Mouse (Mus musculus) left cerebral cortex, adult 8-10 months (tissue): ENCODE measurements around the gene Sirt3. TPM values are rescaled to one million over a fixed set of nuclear protein-coding genes. Genes with fewer than 3 reads are reported as not detected.
A peak's percentile ranks its signal among the peaks of the same experiment; 100 is the strongest.

Experiments
- DNase-seq, 2 experiments: peaks; one replicate each; pipeline ENCODE4 v3.0.0; 2022; ENCODE audit warnings: low spot score in 2 of 2
- total RNA-seq, 4 experiments: library from RNA; stranded (reverse); gene quantifications; 2 replicates each; pipeline ENCODE4 v1.2.4; 2022

Sirt3 gene
- 10 to 100 TPM; 62.4 to 79.7 (median 73.7) TPM for total RNA-seq

DNA sequence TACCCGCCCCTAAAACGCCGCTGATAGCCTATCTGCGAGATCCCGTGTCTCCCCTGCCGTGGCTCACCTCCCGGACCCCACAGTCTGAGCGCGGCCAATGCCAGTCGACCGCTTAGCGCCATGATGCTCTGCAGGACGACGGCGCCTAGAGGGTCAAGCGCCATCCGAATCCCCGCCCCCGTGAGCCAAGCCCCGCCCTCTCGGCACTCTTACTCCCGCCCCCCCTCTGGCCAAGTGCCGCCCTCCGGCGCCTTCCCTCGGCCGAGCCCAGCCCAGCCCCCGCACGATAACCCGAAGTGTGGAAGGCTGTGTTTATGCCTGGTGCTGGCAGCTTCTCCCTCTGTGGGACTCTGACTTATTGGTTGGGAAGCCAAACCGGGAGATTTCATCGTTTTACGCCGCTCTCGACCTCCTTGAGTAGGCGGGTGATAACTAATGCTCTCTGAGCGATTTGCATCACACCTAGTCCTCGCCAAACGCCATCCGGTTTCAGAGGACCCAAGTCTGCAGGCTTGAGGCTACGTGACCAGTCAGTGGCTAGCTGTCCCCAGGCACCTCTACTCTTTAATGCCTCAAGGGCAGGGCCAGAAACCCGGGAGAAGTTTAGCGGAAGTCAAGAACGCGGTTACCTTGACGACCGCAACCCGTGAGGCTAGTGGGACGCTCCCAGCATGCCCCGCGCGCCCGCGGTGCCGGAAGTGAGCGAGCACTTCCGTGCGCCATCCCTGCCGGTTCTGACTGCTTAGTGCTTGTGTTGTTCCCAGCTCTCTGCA lies at the start of gene Sirt3, which contains the start of gene Psmd13:
Gene Sirt3, minus strand, starts transcription at position 614 of the 773 bp plus-strand sequence.
Gene Psmd13, plus strand, starts transcription at position 273 of the 773 bp plus-strand sequence.
- peak; percentile 89 to 92 for DNase-seq

DNA sequence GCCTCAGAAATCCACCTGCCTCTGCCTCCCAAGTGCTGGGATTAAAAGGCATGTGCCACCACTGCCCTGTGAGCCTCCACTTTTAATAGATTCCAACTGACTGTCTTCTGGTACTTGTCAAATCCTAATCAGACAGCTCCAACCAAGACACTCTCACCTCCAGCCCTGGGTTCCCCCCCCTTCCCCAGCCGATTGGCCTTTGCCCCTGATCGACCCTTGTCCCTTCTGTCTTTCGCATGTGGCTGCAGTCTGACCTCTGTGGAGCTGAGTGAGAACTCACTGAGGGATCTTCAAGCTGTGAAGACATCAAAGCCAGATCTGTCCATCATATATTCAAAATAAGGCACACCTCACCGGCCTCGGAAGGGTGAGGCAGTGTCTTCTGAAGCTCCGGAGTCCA lies 45.1 kb upstream of the Sirt3 start:
- no peak for DNase-seq

- no peak for DNase-seq
Measured at GRCm38 (mm10) chr7:140923070-140923775, 41.1 kb upstream of the Sirt3 start.

GRCm38 (mm10) chr7:140922398-140923069 lies 40.4 kb upstream of the Sirt3 start:
- DNase-seq, result no peak

DNA sequence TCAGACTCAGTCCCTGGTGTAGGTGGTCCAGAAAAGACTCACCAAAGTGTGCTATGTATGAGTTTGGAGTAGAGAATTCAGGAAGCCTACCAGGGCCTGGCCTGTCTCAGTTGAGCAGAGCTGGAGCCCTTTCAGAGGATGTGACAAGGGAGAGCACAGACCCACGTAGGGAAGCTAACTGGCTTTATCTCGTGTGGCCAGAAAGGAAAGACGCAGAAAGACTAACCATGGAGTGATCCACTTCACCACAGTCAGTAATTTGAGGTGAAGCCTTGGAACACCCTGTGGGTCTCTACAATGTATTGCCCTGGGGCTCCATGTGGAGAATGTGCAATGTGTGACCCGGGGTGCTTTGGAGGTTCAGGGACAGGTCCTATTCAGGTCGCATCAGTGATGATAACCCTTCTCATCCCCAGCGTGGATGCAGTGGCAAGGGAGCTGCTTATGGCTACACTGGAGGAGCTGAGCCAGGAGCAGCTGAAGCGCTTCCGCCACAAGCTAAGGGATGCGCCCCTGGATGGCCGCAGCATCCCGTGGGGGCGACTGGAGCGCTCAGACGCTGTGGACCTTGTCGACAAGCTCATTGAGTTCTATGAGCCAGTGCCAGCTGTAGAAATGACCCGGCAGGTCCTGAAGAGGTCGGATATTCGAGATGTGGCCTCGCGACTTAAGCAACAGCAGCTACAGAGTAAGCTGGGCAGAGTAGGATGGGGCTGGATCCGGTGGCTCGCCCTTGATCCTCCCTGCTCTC lies 39.3 kb upstream of the Sirt3 start:
- DNase-seq, result no peak

- DNase-seq, result no peak
Measured at GRCm38 (mm10) chr7:140920418-140921029, 38.4 kb upstream of the Sirt3 start, which contains the start of gene Nlrp6. Gene Nlrp6, plus strand, starts transcription at chr7:140920902.

GRCm38 (mm10) chr7:140919911-140920310 lies 37.8 kb upstream of the Sirt3 start:
- no peak for DNase-seq

DNA sequence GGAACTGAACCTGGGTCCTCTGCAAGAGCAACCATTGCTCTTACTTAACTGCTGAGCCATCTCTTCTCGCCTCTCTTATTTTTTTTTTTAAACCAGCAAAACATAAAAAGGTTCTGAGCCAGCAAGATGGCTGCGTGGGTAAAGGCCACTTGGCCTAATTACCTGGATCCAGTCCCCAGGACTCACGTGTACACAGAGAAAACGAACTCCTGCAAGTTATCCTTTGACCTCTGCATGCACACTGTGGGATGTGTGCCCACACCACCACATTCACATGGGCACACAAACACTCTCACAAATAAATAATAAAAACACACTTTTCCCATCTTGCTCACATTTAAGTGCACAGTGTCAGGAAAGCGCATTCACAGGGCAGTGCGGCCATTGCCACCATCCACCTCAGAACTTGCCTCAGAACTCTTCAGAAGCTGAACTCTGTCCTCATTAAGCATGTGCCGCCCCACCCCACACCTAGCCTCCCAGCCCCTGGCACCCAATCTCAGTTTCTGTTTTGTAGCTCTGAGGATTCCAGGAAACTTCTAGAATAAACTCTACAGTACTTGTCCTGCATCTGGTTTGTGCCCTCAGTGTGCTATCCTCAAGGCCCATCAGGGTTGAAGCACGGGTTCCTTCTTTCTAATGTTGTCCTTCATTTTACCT lies 32.1 kb upstream of the Sirt3 start:
- no peak for DNase-seq

GRCm38 (mm10) chr7:140912846-140913482 lies 30.9 kb upstream of the Sirt3 start:
- no peak for DNase-seq

DNA sequence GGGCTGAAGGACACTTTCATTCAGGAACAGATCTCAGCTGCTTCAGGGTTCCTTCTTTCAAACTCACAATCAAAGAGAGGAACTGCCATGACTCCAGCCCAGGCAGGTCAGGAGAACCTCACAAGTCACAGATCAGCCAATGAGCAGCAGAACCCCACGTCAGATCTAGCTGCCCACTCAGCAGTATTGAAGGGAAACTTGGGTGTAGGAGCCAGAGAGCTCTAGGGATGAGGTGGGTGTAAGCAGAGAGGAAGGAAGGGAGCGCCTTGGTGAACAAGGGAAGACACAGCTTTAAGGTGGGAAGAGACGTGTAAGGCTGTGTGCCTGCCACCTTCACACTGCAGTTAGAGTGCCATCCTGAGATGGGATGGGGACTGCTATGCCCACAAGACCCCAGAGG lies 30.2 kb upstream of the Sirt3 start:
- DNase-seq, result peak; percentile 20 to 32

- peak in 1 of 2 experiments; percentile 63 for DNase-seq
Measured at GRCm38 (mm10) chr7:140908634-140909107, 26.6 kb upstream of the Sirt3 start.

DNA sequence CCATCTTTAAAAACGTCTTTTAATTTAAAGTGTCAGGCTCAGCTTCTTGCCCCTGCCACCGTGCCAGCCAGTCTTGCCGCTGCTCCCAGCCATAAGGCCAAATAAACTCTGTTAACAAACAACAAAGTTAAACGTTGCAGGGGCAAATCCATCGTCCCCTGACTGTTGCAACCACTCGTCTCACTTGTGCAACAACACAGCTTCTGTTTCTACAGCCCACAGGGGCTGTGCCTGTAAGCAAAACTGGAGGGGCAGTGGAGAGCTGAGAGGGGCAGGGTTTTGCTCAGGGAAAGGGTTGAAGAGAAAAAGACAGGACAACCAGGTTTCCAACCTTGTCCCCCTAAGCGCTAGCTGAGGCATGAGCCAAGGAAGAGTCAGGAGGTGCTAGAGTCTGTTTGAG lies 26.1 kb upstream of the Sirt3 start:
- no peak for DNase-seq

GRCm38 (mm10) chr7:140907697-140908096 lies 25.6 kb upstream of the Sirt3 start:
- no peak for DNase-seq

DNA sequence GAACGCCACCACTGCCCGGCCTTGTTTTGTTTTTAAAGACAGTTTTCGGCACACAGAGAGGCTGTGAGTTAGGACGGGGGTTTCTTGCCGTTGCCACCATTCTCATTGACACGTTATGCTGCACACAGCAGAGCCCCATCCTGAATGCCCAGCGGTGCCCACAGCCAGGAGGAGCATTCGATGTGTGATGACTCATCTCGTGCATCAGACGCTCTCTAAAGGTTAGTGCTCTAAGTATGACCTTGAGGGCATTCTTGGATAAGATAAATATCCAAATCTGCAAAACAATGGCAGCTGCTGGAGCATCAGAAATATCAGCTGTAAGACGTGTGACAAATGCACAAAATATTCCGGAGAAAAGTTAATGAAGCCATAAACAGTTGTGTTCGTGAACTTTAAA lies 25.0 kb upstream of the Sirt3 start:
- DNase-seq, result no peak

DNA sequence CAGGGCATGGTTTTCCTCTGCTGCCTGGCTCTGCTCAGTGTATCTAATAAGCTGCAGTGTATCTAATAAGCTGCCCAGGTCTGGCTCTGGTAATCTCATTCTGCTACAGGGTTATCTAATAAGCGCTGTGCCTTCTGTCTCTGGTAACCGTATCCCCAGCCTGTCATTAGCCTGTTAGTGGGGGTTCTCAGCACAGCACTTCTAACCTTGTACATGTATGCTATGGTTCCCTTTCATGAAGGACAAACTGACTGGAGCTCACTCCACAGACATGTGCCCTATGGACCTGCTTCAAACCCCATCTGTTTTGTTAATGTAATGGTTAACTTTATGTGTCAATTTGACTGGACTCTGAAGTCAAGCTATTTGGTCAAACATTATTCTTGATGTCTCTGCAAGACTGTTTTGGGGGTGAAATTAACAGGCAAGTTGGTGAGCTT lies 23.6 kb upstream of the Sirt3 start:
- DNase-seq, result no peak

GRCm38 (mm10) chr7:140903212-140903611 lies 21.1 kb upstream of the Sirt3 start:
- DNase-seq, result peak in 1 of 2 experiments; percentile 81

DNA sequence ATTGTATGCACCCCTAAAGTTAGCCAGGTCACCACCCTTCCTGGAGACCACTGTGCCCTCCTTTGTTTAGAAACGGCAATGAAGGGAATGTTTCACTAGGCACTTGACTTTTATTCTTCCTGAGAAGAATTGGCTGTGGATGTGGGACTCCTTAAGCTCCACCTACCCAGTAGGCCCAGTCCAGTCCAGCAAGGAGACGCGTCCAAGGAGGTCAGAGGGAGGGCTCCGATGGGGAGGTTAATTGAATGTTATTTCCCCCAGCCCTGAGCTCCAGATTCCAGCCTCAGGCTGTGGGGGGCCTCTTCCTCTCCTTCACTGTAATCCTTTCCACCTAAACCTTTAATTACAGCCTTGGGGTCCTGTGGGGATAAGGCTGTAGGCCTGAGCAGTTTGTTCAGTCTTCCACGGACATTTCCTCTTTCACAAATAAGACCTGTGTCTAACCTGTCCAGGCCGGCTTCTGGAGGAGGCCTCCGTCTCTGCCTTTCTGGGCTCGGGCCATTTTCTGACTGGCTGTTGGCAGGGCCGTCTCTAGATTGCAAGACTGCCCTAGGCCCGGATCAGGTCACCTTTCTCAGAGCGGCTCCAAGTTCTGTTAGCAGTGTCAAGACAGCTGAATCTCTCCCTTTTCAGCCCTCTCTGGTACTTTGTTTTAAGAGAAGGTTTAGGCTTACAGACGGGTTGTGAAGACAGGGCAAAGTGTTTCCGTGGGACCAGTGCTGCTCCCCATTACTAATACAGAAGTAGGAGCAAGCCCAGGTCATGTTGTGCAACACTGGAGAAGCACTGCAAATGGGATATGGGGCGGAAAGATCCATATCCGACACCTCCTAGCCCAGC lies 20.1 kb upstream of the Sirt3 start:
- no peak for DNase-seq

DNA sequence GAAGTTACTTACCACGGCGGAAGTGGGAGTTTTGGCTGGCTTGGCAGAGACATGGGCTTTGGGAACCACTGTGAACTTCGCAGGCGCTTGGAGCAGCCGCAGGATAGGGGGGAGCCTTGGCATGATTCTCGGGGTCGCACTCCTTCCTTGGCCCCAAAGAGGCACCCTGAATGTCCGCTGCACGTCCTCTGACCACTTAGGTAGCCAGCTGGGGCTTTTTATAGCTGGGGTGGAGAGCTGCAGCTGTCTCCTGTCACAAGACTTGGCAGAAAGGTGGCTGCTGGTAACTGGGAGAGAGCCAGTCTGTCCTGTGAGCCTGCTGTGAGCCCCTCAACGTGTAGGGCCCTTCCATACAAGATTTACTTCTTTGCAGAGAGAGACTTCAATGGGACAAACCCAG lies 18.1 kb upstream of the Sirt3 start, which contains the start of gene Cox8b:
Gene Cox8b, minus strand, starts transcription at position 227 of the 400 bp plus-strand sequence.
- no peak for DNase-seq

DNA sequence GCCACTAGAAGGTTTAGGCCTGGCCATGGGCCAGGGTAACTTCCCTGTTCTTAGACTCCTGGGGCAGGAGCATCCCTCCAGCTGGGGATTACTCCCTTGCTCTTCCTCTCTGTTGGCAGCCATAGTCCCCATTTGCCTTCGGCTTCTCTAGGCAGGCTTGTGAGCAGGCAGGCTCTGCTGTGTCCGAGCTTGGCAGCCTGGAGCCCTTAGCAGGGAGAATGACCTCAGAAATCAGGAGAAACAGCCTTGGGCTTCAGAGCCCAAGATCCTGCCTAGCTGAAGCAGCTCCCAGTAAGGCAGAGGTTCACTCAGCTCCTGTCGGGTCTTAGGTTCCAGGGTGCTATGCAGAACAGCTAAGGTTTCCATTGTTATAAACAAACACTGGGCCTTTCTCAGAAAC lies 17.0 kb upstream of the Sirt3 start:
- no peak for DNase-seq
